Mouse (Mus musculus): Measurements from ENCODE around the gene Lor. TPM values are rescaled to one million over a fixed set of nuclear protein-coding genes. Genes with fewer than 3 reads are reported as not detected.

Lor gene
- polyA plus RNA-seq, 1 experiment from 2014 or later = 2.7 TPM

GRCm38 (mm10) chr3:92050382-92051054 lies 32.4 kb downstream of the Lor start:
- H3K36me3 ChIP-seq (ENCODE audit: control insufficient read depth, insufficient read depth) = no peaks in the 10 kb centered on the region
- no peak overlapping the region for H3K9ac ChIP-seq (replicated peaks; ENCODE audit: low read depth, low read length)
- no peak overlapping the region for H3K27ac ChIP-seq (ENCODE audit: low read length)
- no peak overlapping the region for H3K4me3 ChIP-seq (replicated peaks; ENCODE audit: low read length)
- H3K27me3 ChIP-seq (replicated peaks; ENCODE audit: control insufficient read depth, insufficient read depth, low read length) = no peaks in the 10 kb centered on the region
- H3K4me1 ChIP-seq (replicated peaks; ENCODE audit: control insufficient read depth, insufficient read depth, low read length) = no peaks in the 10 kb centered on the region
- ATAC-seq = no peak
- 57% methylated on average over 6 of the region's 6 CpGs for WGBS
- H3K9me3 ChIP-seq (ENCODE audit: control insufficient read depth, low read length) = no peaks in the 10 kb centered on the region
- H3K4me2 ChIP-seq (ENCODE audit: low read length) = no peak overlapping the region

GRCm38 (mm10) chr3:92033892-92034291 lies 49.0 kb downstream of the Lor start:
- Histone ChIP-seq H3K9me3 (ENCODE audit: control insufficient read depth, low read length) (no peaks in the 10 kb centered on the region), H3K4me2 (ENCODE audit: low read length) (no peak overlapping the region), H3K4me1 (replicated peaks; ENCODE audit: control insufficient read depth, insufficient read depth, low read length) (no peaks in the 10 kb centered on the region), H3K27me3 (replicated peaks; ENCODE audit: control insufficient read depth, insufficient read depth, low read length) (no peaks in the 10 kb centered on the region), H3K9ac (replicated peaks; ENCODE audit: low read depth, low read length) (no peak overlapping the region), H3K4me3 (replicated peaks; ENCODE audit: low read length) (no peak overlapping the region), H3K27ac (ENCODE audit: low read length) (no peak overlapping the region), H3K36me3 (ENCODE audit: control insufficient read depth, insufficient read depth) (no peaks in the 10 kb centered on the region)
- no peak for ATAC-seq
- WGBS = 46% methylated on average over 1 of the region's 1 CpGs

GRCm38 (mm10) chr3:92033203-92033602 lies 49.7 kb downstream of the Lor start:
- Histone ChIP-seq H3K4me1 (replicated peaks; ENCODE audit: control insufficient read depth, insufficient read depth, low read length) (no peaks in the 10 kb centered on the region), H3K27me3 (replicated peaks; ENCODE audit: control insufficient read depth, insufficient read depth, low read length) (no peaks in the 10 kb centered on the region), H3K9ac (replicated peaks; ENCODE audit: low read depth, low read length) (no peak overlapping the region), H3K9me3 (ENCODE audit: control insufficient read depth, low read length) (no peaks in the 10 kb centered on the region), H3K4me3 (replicated peaks; ENCODE audit: low read length) (no peak overlapping the region), H3K36me3 (ENCODE audit: control insufficient read depth, insufficient read depth) (no peaks in the 10 kb centered on the region), H3K27ac (ENCODE audit: low read length) (no peak overlapping the region), H3K4me2 (ENCODE audit: low read length) (no peak overlapping the region)
- WGBS = 49% methylated on average over 2 of the region's 2 CpGs
- no peak for ATAC-seq

Small RNA genes lying within 50 kb of the gene (microRNA-seq; reads per million reads assigned to microRNA genes)
- gene Gm25145 = not detected

Other genes starting within 250 kb of the Lor start
- gene Pglyrp3, start 68.6 kb downstream of the Lor start, polyA plus RNA-seq (2015; fragmentation: Nextera tagmentation; extraction: Ambion mirVana) = not detected in 2 replicates
- gene Prr9, start 40.8 kb upstream of the Lor start, polyA plus RNA-seq (2015; fragmentation: Nextera tagmentation; extraction: Ambion mirVana) = not detected in 2 replicates
- not detected in 2 replicates for gene Lelp1, start 59.6 kb upstream of the Lor start, polyA plus RNA-seq (2015; fragmentation: Nextera tagmentation; extraction: Ambion mirVana)
- gene Sprr2a1, start 132.7 kb upstream of the Lor start, polyA plus RNA-seq (2015; fragmentation: Nextera tagmentation; extraction: Ambion mirVana) = not detected in 2 replicates
- gene Sprr2a2, start 132.8 kb upstream of the Lor start, polyA plus RNA-seq (2015; fragmentation: Nextera tagmentation; extraction: Ambion mirVana) = not detected in 2 replicates
- gene Sprr2a3, start 202.3 kb upstream of the Lor start, polyA plus RNA-seq (2015; fragmentation: Nextera tagmentation; extraction: Ambion mirVana) = not detected in 2 replicates
- not detected in 2 replicates for gene Sprr2b, start 233.5 kb upstream of the Lor start, polyA plus RNA-seq (2015; fragmentation: Nextera tagmentation; extraction: Ambion mirVana)